Mouse (Mus musculus): ENCODE results near the gene Mllt3.

- no peak for TF ChIP-seq CTCF (conservative IDR thresholded peaks at IDR 0.05; ENCODE audit: low read length)
- no peak for TF ChIP-seq NANOG (IDR thresholded peaks at IDR 0.05; ENCODE audit: borderline replicate concordance, low read length)
- TF ChIP-seq POU5F1 (IDR thresholded peaks at IDR 0.05; ENCODE audit: borderline replicate concordance, low read length) = no peak
Measured at GRCm38 (mm10) chr4:87723448-87723847, 309.7 kb downstream of the Mllt3 start.
